Mouse (Mus musculus) liver, embryonic 15.5 days (tissue): ENCODE results near the gene Mettl15. TPM values are rescaled to one million over a fixed set of nuclear protein-coding genes. Genes with fewer than 3 reads are reported as not detected.

Experiments used
- ATAC-seq: fragments of 200-750 bp; cut with Nextera tagmentation; 2 replicates; pipeline ENCODE4 v1.8.0; 2017; ENCODE audit warnings: moderate number of reproducible peaks, mild to moderate bottlenecking, moderate library complexity; ENCODE audit not compliant: insufficient read depth
- H3K27ac ChIP-seq: fragments of 300-500 bp; sonication (generic); replicated peaks from 2 replicates; pipeline ENCODE4 v1.5.1; 2015; ENCODE audit warnings: mild to moderate bottlenecking, inconsistent platforms
- H3K27me3 ChIP-seq: fragments of 300-500 bp; sonication (generic); 2 replicates; pipeline ENCODE4 v1.6.1; 2015; ENCODE audit warnings: mild to moderate bottlenecking, inconsistent platforms
- H3K36me3 ChIP-seq: fragments of 300-500 bp; sonication (generic); replicated peaks from 2 replicates; pipeline ENCODE4 v1.6.1; 2015; ENCODE audit warnings: moderate library complexity, mild to moderate bottlenecking, inconsistent platforms
- H3K4me1 ChIP-seq: fragments of 300-500 bp; sonication (generic); replicated peaks from 2 replicates; pipeline ENCODE4 v1.6.1; 2015; ENCODE audit warnings: inconsistent platforms
- H3K4me2 ChIP-seq: fragments of 300-500 bp; sonication (generic); 2 replicates; pipeline ENCODE4 v1.6.1; 2015; ENCODE audit warnings: moderate library complexity, mild to moderate bottlenecking, inconsistent platforms
- H3K4me3 ChIP-seq: fragments of 300-500 bp; sonication (generic); replicated peaks from 2 replicates; pipeline ENCODE4 v1.5.1; 2015; ENCODE audit warnings: mild to moderate bottlenecking, inconsistent platforms
- H3K9ac ChIP-seq: fragments of 300-500 bp; sonication (generic); 2 replicates; pipeline ENCODE4 v1.6.1; 2015; ENCODE audit warnings: moderate library complexity, mild to moderate bottlenecking, inconsistent platforms
- H3K9me3 ChIP-seq: fragments of 300-500 bp; sonication (generic); replicated peaks from 2 replicates; pipeline ENCODE4 v1.6.1; 2016; ENCODE audit warnings: inconsistent platforms
- WGBS: fragments of 180-500 bp; shearing (Covaris S2); methylation state at CpG from one replicate; pipeline ENCODE4 v1.1.7; 2015; ENCODE audit warnings: mixed read lengths; ENCODE audit not compliant: insufficient replicate concordance; 5-methylcytosine and 5-hydroxymethylcytosine counted together
- polyA plus RNA-seq: library from polyadenylated mRNA; unstranded; fragments of >200 nt; fragmentation: Nextera tagmentation; extraction: Ambion mirVana; gene quantifications from 2 replicates; pipeline ENCODE4 v1.2.1, GENCODE M21; 2015

The Mettl15 gene
- 5.3 and 6.4 TPM in 2 replicates for polyA plus RNA-seq

DNA sequence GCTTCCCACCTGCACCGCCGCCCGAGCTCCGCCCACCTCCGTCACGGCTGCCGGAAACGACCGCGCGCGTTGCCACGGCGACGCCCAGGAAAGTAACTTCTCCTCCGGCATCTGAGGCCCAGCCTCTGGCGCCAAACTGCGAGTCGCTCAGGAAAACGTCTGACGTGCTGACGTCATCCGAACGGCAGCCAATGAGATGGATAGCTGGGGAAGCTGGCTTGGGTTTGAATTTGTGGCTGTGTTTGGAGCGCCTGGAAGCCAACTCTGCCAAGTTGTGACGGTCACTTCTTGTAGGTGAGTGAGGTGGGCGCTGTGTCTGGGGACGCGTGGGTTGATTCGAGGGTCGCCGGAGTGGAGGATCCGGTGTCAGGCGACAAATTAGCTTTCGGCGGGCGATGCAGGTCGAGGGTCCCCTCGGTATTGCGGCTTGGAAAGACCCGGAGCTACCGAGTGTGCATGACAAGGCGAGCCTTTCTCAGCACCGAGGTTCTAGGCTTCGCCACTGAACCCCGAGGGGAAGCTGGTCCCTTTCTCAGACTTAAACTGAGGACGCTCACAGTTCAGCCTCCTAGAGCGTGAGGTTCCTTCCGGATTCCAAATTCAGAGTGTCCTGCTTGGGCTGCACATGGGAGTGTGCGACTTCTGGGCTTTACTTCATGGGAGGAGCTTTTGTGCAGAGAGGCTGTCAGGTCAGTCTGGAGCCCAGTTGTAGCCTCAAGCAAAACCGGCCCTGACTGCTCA lies at the start of gene Mettl15, which contains the start of gene Kif18a:
Gene Mettl15 (minus strand): TSS at position 149 of the 741 bp plus-strand sequence.
Gene Kif18a (plus strand): TSS at position 139 of the 741 bp plus-strand sequence.
- H3K4me1 ChIP-seq, result peaks cover 41% of the 10 kb centered on the region
- H3K9me3 ChIP-seq, result no peaks in the 10 kb centered on the region
- H3K4me2 ChIP-seq, result peak within 1 kb of the TSS; percentile 88
- H3K36me3 ChIP-seq, result no peaks in the 10 kb centered on the region
- H3K27ac ChIP-seq, result peak within 1 kb of the TSS; percentile 90
- ATAC-seq, result peak; percentile 93
- H3K27me3 ChIP-seq, result no peaks in the 10 kb centered on the region
- WGBS, result under 1% methylated on average over 51 of the region's 51 CpGs
- peak within 1 kb of the TSS; percentile 71 for H3K9ac ChIP-seq
- peak within 1 kb of the TSS; percentile 72 for H3K4me3 ChIP-seq

DNA sequence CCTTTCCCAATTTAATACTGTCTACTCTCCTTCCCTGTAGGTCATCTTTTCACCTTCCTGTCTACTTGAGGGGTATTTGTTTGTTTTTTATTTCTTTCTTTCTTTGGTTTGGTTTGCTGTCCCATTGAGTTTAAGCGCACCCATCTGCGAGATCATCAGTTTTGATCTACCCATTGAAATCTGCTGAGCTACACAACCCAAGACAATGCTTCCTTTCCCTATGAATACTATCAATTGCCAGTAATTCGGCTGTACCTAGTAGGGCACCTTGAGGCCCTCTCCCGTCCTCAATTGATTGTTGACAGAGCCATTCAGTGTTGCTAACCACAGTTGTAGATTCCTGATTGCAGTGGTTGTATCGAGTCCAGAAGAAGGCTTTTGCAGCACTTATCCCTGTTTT lies 30.8 kb upstream of the Mettl15 start:
- 90% methylated on average over 5 of the region's 5 CpGs for WGBS
- Histone ChIP-seq H3K9ac (no peak overlapping the region), H3K4me1 (peaks cover 13% of the 10 kb centered on the region), H3K4me3 (no peak overlapping the region), H3K27me3 (no peaks in the 10 kb centered on the region), H3K4me2 (no peak overlapping the region), H3K36me3 (peaks cover 70% of the 10 kb centered on the region), H3K9me3 (no peaks in the 10 kb centered on the region), H3K27ac (no peak overlapping the region)
- no peak for ATAC-seq

GRCm38 (mm10) chr2:109303638-109304037 lies 23.1 kb upstream of the Mettl15 start:
- ATAC-seq, result no peak
- Histone ChIP-seq H3K9ac (no peak overlapping the region), H3K9me3 (no peaks in the 10 kb centered on the region), H3K27me3 (no peaks in the 10 kb centered on the region), H3K4me3 (no peak overlapping the region), H3K27ac (no peak overlapping the region), H3K4me2 (no peak overlapping the region), H3K4me1 (no peaks in the 10 kb centered on the region), H3K36me3 (peaks cover 67% of the 10 kb centered on the region)

GRCm38 (mm10) chr2:109302234-109302633 lies 21.7 kb upstream of the Mettl15 start:
- Histone ChIP-seq H3K27ac (no peak overlapping the region), H3K36me3 (peaks cover 66% of the 10 kb centered on the region), H3K4me3 (no peak overlapping the region), H3K4me1 (no peaks in the 10 kb centered on the region), H3K9me3 (no peaks in the 10 kb centered on the region), H3K27me3 (no peaks in the 10 kb centered on the region), H3K4me2 (no peak overlapping the region), H3K9ac (no peak overlapping the region)
- ATAC-seq, result no peak
- 88% methylated on average over 3 of the region's 3 CpGs for WGBS

DNA sequence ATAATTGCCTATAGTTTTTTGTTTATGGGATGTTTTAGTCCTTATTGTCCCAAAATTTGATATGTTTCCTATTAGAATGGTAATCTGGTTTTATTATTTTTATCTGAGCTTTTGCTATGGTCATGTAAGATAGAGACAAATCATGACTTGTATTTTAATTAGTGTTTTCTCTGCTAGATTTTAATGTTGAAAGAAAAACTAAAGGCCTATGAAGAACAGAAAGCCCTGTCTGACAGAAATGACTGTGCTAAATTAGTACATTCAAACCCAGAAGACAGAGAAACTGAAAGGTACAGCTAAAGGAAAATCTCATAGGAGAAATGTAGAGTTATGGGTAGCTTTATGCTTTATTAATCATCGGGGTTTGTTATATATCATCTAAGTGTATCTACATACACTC lies 17.6 kb upstream of the Mettl15 start:
- WGBS, result 93% methylated on average over 1 of the region's 1 CpGs
- Histone ChIP-seq H3K9me3 (no peaks in the 10 kb centered on the region), H3K4me1 (peaks cover 4% of the 10 kb centered on the region), H3K4me2 (no peak overlapping the region), H3K4me3 (no peak overlapping the region), H3K36me3 (peaks cover 66% of the 10 kb centered on the region), H3K27me3 (no peaks in the 10 kb centered on the region), H3K9ac (no peak overlapping the region), H3K27ac (no peak overlapping the region)
- ATAC-seq, result no peak

GRCm38 (mm10) chr2:109296264-109296663 lies 15.7 kb upstream of the Mettl15 start:
- Histone ChIP-seq H3K27me3 (no peaks in the 10 kb centered on the region), H3K36me3 (peaks cover 73% of the 10 kb centered on the region), H3K27ac (0 out of 2 replicates have a peak overlapping the region, but pooled peaks have one; percentile 11), H3K4me3 (no peak overlapping the region), H3K4me2 (no peak overlapping the region), H3K9ac (no peak overlapping the region), H3K4me1 (peaks cover 4% of the 10 kb centered on the region), H3K9me3 (no peaks in the 10 kb centered on the region)
- ATAC-seq, result peak; percentile 93
- 43% methylated on average over 5 of the region's 5 CpGs for WGBS

DNA sequence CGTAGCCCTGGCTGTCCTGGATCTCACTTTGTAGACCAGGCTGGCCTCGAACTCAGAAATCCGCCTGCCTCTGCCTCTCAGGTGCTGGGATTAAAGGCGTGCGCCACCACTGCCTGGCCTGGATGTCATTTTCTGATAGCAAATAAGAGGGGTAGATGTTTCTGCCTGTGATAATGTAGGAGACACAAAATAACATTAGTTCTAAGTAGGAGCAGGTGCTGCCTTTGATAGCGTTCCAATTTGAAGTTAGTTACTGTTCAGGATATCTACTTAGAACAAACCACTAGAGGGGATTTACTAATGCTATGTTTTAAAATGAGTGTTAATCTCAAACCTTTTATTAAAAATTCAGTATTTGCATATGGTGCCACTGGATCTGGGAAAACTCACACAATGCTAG lies 8.8 kb upstream of the Mettl15 start:
- H3K27me3 ChIP-seq, result no peaks in the 10 kb centered on the region
- H3K4me3 ChIP-seq, result no peak overlapping the region
- H3K9ac ChIP-seq, result no peak overlapping the region
- no peak for ATAC-seq
- H3K27ac ChIP-seq, result no peak overlapping the region
- H3K4me1 ChIP-seq, result peaks cover 22% of the 10 kb centered on the region
- H3K9me3 ChIP-seq, result no peaks in the 10 kb centered on the region
- no peak overlapping the region for H3K4me2 ChIP-seq
- H3K36me3 ChIP-seq, result peaks cover 57% of the 10 kb centered on the region
- WGBS, result 78% methylated on average over 6 of the region's 6 CpGs

- peak; percentile 49 for ATAC-seq
- Histone ChIP-seq H3K27me3 (no peaks in the 10 kb centered on the region), H3K4me3 (peak overlapping the region; percentile 44), H3K4me2 (peak overlapping the region; percentile 69), H3K9ac (peak overlapping the region; percentile 31; the same call in 1 of the 2 replicates), H3K27ac (peak overlapping the region; percentile 85), H3K9me3 (no peaks in the 10 kb centered on the region), H3K36me3 (peaks cover 11% of the 10 kb centered on the region), H3K4me1 (peaks cover 47% of the 10 kb centered on the region)
- 37% methylated on average over 3 of the region's 3 CpGs for WGBS
Measured at GRCm38 (mm10) chr2:109284121-109284520, 3.6 kb upstream of the Mettl15 start.

DNA sequence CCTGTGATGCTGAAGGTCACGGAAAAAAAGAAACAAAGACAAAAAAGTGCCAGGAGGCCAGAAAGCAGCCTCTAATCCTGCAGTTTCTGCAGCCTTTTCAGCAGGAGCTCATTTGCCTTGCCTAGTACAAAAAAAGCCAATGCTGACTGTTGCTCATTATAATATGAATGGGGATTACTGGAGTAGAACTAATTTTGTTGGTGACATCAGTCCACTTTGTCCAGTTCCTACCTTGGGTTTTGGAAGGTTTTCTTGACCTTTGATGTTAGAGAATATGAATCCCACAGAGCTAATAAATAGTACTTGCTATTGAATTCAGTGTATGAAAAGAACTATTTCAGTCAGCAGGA lies 768 bp upstream of the Mettl15 start:
- no peaks in the 10 kb centered on the region for H3K27me3 ChIP-seq
- H3K9me3 ChIP-seq, result no peaks in the 10 kb centered on the region
- peak overlapping the region; percentile 88 for H3K4me2 ChIP-seq
- peak overlapping the region; percentile 71 for H3K9ac ChIP-seq
- no peak for ATAC-seq
- peaks cover 46% of the 10 kb centered on the region for H3K4me1 ChIP-seq
- H3K4me3 ChIP-seq, result peak overlapping the region; percentile 72
- peak overlapping the region; percentile 90 for H3K27ac ChIP-seq
- H3K36me3 ChIP-seq, result no peaks in the 10 kb centered on the region
- WGBS, result 0% methylated on average over 1 of the region's 1 CpGs

- no peak for ATAC-seq
- WGBS, result 3% methylated on average over 4 of the region's 4 CpGs
- H3K27ac ChIP-seq, result peak overlapping the region; percentile 90
Measured at GRCm38 (mm10) chr2:109280272-109280599, 312 bp downstream of the Mettl15 start.

GRCm38 (mm10) chr2:109278036-109278435 lies 2.5 kb downstream of the Mettl15 start:
- no peak for ATAC-seq
- Histone ChIP-seq H3K36me3 (no peaks in the 10 kb centered on the region), H3K9ac (peak overlapping the region; percentile 78), H3K27me3 (no peaks in the 10 kb centered on the region), H3K9me3 (no peaks in the 10 kb centered on the region), H3K4me3 (peak overlapping the region; percentile 74), H3K4me1 (peaks cover 20% of the 10 kb centered on the region), H3K4me2 (peak overlapping the region; percentile 76), H3K27ac (peak overlapping the region; percentile 61)
- WGBS, result under 1% methylated on average over 16 of the region's 16 CpGs

More at GRCm38 (mm10) chr2:109280272-109280599, 312 bp downstream of the Mettl15 start:
- Histone ChIP-seq H3K4me1 (peaks cover 35% of the 10 kb centered on the region), H3K4me3 (peak overlapping the region; percentile 72), H3K27me3 (no peaks in the 10 kb centered on the region), H3K36me3 (no peaks in the 10 kb centered on the region), H3K9me3 (no peaks in the 10 kb centered on the region), H3K9ac (peak overlapping the region; percentile 71), H3K4me2 (peak overlapping the region; percentile 88)
